Mouse (Mus musculus) inflammation-experienced regulatory T-cells, adult 6 months (primary cell): ENCODE data around the gene Gm5415. TPM values are rescaled to one million over a fixed set of nuclear protein-coding genes. Genes with fewer than 3 reads are reported as not detected.
"Not testable (repeated sequence)": the region's sequence is repeated elsewhere in the genome, so short reads cannot be mapped to it uniquely, and the experiment has no call there.

ENCODE experiments used
- ATAC-seq: one replicate; pipeline ENCODE4 v1.8.0; 2017
- polyA plus RNA-seq, 3 experiments: library from polyadenylated mRNA; unstranded; fragments of 100-300 nt; shearing (Covaris generic); gene quantifications; one replicate each; pipeline ENCODE4 v1.2.1; 2017

The Gm5415 gene
- not detected for polyA plus RNA-seq

DNA sequence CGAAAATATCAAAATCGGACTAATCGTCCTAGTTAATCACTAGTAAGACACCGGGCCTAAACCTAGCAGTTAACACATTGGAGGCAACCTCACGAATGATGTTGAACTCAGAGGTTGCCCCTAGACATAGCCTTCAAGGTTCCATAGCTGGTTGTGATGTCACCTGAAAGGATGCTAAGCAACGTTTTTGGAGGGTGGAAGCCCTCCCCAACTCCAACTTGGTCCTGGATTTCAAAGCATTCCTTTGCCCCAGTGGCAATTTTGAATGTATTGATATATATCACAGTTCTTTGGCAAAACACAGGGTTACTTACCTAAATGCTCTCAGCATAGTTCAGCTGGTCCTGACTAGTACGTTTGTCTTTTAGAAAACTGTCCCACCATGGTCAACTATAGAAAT lies at the start of gene Gm5415:
Gene Gm5415, minus strand, starts transcription at position 101 of the 400 bp plus-strand sequence.
- not testable (repeated sequence) for ATAC-seq

DNA sequence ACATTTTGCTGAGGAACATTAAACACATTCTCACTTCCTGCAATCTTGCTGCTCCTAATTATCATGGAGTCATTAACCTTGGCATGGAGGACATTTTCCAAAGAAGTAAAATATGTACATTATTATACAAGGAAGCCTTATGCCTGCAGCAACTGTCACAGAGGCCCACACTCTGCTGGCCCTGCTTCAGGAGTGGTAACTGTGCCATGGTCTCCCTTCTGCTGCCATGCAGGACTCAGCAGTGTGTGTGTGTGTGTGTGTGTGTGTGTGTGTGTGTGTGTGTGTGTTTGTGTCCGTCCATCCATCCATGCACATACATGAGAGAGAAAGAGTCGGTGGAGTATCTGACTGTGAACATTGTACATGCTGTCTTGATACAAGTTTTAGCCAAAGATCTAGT lies 21.8 kb upstream of the Gm5415 start:
- ATAC-seq = no peak

DNA sequence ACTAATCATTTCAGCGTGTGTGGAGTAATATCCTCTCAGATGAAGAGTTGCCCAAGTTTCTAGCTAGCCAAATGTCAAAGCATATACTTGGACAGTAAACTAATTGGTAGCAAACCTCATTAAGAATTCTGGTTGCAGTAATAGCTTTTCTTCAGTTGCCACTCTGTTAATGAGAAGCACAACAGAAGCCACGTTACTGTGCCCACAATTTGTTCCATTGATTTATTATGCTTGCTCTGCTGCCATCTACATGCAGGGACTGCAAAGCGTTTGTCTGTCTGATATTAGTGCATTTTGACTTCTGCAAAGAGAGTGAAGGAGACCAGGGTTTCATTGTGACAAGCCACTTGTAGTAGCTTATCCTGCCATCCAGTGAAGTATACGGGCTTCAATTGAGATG lies 6.8 kb upstream of the Gm5415 start:
- no peak for ATAC-seq

DNA sequence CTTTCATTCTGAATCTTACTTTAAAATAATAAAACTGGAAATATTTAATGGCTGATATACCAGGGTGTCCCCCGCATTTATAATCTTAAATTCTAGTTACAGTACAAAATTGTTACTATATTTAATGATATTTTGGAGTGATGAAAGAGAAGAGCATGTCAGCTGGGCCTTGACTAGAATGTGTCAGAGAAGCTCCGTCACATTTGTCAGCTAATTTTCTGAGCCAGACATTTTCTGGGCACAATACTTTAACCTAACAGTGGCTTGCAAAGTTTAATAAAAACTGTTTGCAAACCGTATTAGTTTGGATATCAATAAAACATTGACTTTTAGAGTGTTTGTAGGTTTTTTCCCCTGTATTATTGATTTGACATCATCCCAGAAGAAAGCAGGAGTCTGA lies 6.4 kb upstream of the Gm5415 start:
- ATAC-seq = no peak

DNA sequence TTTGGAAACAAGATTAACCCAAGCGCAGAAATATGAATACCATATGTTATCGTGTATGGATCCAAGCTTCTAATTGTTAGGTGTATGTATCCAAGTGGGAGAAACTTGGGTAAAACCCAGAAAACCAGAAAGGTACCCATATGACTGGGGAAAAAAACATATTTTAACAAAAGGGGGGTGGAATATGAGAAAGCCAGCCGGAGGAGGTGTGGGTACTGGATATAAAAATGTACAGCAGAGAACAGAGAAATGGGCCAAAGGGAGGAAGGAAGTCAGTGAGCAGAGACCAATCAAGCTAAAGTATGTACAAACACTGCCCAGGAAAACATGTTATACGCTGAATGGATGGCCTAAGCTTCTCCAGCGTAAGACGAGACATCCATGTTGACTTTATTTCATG lies 43.7 kb downstream of the Gm5415 start:
- no peak for ATAC-seq
